Mouse (Mus musculus) frontal cortex, adult 2 months (tissue): Measurements from ENCODE around the gene Ctxn2. TPM values are rescaled to one million over a fixed set of nuclear protein-coding genes. Genes with fewer than 3 reads are reported as not detected.
A peak's percentile ranks its signal among the peaks of the same experiment; 100 is the strongest.
"Not testable (repeated sequence)": the region's sequence is repeated elsewhere in the genome, so short reads cannot be mapped to it uniquely, and the experiment has no call there.

Source experiments
- DNase-seq, 2 experiments: peaks; one replicate each; pipeline ENCODE4 v3.0.0; 2022; ENCODE audit warnings: low spot score in 1 of 2; ENCODE audit errors: extremely low spot score in 1 of 2
- polyA plus RNA-seq: library from polyadenylated mRNA; depleted of rRNA; stranded (reverse); fragments of >200 nt; gene quantifications from 2 replicates; pipeline ENCODE4 v1.2.3, GENCODE M21; 2012; rRNA removed

The Ctxn2 gene
- polyA plus RNA-seq: 5.7 and 6.9 TPM in 2 replicates

DNA sequence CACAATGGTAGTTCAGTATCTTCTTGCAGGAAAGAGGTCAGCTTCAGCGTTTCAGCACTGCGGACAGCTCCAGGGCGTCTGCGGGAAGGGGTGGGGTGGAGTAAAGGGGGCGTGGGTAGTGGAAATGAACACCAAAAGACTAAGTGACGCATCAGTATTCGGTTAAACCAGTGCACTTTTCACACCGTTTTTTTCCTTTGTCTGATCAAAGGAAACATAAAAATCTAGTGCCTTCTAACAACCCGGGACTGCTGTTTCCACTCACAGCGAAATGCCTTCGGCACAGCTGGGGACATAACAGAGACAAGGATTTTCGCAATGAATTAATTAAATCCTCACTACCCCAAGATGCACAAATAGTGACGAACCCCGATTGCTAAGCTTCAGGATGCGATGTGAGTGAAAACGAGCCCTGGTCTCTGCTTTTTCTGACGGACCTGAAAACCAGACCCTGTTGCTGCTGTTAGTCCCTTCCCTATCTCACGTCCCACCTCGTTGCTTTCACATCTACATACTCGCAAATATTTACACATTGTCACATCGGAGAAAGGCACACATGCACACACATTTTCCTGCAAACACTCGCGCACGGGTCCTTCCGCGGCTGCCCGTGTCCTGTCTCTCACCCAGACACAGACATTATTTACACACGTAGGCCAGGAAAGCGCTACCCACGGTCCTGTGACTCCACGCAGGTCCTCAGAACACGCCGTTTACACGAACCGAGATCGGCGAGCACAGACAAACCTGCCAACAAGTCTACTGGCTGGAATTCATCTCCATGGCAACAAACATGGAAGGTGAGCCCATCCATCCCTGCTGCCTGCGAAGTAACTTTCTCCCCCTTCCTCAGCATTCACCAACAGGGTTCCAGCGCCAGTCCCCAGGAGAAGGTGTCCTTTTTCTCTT lies at the start of gene Ctxn2:
Ctxn2 (plus strand) TSS at position 790 of the 909 bp plus-strand sequence.
- DNase-seq: peak; percentile 28 to 52

DNA sequence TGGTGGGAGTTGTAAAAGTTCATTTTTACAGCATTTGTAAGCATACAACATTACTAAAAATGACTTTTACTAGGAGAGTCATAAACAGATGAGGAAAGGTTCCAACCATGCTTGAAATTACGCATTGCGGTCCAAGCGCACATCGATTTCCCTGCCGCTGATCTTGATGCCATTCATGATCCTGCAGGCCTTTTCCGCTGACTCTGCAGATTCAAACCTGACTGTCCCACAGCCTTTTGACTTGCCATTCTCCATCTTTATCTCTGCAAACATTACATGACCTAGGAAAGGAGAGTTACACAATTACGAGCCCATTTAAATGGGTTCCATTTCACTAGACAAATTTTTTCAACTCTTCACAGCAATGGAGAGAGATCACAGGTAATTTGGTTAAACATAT lies 47.7 kb upstream of the Ctxn2 start:
- DNase-seq: no peak

DNA sequence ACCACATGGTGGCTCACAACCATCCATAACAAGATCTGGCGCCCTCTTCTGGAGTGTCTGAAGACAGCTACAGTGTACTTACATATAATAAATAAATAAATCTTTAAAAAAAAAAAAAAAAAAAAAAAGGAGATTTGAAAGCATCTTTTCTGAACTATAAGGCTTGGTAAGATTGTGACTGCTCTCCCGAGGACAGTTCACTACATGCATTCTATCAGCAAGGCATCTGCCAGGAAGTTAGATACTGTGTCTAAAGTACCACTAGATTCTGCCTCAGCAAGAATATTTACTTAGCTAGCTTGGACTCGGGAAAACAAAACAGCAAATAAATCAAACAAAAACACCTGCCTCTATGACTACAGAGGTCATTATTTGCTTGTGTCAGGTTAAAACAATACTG lies 44.4 kb upstream of the Ctxn2 start:
- DNase-seq: not testable (repeated sequence)

DNA sequence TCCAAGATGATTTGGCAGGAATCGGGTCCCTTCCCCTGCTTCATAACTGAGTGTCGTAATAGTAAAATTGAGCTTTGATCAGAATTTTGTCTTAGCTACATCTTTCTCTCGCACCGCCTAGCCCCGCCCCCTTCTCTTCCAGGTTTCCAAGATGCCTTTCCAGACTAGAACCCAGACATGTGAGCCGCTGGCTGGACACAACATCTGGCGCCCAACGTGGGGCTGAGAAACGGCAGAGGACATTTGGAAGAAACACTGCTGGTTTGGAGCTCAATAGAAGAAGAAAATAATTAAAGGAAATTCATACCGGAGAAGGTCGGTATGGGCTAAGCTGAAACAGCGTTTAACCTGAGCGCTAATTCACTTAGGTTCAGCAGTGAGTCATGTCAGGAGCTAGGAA lies 32.0 kb upstream of the Ctxn2 start:
- not testable (repeated sequence) for DNase-seq

DNA sequence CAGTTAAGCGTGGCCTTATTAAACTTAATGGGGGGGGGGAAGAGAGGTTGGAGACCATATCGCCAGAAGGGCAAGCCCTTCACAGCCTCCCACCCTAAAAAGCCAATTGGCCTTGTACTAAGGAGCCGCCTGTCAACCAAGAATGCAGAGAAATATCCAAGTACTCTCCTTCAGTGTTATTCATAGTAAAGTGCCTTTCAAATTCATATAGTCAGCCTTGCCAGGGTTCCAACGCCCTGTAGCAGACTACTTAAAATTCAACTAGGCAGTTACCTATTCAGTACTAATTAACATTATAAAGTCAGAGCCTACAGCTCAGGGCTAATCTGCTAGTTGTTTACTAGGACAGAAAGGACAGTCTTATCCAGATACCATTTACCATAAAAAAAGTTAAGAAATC lies 30.0 kb upstream of the Ctxn2 start:
- DNase-seq: not testable (repeated sequence)

DNA sequence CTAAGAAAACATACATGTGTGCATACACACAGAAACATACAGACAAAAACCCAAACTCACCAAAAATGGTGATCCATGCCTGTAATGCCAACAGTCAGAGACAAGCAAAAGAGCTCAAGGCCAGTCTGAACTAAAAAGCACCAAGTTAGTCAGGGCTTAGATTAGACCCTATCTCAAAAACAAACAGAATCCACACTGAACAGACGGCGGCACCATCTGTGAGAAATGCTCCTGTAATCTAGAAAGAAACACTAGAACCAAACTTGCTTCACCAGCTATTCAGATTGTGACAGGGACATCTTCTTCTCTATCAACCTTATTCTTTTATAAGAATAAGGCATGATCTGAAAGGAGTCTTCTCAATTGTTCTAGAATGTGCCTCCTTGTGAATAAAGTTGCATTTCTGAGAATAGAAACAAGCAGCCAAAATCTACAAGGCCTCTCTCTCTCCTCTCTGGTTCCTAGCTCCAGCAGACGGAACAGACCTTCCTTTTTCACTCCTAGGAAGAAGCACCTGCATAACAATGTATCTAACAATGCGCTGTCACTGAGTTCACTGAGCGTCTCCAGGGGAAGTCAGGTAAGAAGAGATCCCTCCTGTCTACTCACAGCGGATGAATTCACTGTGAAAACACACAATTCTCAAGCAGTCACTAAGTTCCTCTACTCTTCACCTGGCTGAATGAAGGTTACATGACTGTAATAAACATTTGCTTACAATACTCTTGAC lies 16.9 kb upstream of the Ctxn2 start:
- DNase-seq: peak in 1 of 2 experiments; percentile 62

DNA sequence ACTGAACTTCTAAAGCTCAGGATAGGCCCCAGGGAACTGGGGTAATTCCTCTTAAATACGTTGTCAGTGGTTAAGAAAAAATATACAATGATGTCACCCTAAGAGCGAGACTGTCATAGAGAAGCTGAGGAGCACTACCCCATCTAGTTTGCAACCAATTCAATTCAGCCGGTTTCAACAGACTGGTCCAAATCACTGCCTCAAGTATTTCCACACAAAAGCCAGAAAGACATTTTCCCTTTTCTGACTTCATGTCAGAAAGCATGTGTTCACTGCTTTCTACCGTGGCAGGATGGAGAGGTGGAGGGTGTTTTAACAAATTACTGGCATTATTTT lies 14.2 kb upstream of the Ctxn2 start:
- DNase-seq: peak in 1 of 2 experiments; percentile 19

DNA sequence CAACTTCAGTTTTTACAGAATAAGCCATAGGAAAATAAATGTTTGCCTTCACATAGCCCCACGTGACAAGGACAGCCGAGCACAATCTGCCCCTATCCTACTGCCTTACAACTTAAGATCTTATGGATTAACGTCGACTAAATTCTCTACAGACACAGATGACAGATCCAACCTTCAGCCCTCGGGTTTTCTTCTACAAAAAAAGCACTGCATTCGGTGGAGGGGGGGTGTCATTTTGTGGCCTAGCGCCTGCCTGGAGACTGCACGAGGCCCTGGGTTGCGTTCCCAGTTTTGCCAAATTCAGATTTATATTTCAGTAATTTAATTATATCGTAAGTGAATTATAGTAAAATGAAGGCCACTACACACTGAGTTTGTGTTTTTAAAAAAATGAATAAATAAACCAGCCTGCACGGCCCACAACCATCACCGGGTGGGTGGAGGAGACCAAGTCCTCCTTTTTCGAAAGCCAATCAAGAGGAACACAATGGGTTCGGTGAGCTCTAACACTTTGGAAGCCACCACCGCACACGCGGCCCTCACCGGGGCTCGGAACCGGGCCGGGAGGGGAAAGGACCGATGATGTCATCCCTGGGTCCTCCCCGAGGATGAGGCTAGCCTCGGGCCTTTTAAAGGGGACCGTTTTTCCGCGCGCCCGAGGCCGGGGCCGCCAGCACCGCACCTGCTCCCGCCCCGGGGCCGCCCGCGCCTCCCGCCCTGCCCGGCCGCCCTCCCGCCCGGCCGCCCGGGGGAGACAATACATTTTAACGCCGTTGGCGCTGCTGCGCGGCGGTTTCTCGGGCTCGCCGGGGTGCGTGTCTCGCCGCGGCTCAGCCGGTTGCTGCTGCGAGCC lies 13.6 kb upstream of the Ctxn2 start:
- DNase-seq: peak in 1 of 2 experiments; percentile 58

DNA sequence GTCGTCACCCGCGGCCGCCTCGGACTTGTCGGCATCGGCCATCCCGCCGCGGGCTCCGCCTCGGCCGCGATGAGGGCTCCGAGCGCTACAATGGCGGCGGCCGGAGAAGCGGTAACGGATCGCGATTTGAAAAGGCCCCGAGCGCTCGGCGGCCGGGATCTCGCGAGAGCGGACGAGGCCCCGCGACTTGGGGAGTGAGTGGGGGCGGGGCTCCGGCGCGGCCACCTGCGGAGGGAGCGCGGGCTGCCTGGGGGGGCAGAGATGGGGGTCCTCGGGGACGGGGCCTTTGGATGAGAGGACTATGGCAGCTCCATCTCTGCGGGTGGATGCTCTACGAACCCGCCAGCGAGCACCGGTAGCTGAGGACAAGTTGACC lies 13.0 kb upstream of the Ctxn2 start, which contains the start of gene Myef2:
Myef2 (minus strand) TSS at position 185 of the 376 bp plus-strand sequence.
- peak in 1 of 2 experiments; percentile 75 for DNase-seq

DNA sequence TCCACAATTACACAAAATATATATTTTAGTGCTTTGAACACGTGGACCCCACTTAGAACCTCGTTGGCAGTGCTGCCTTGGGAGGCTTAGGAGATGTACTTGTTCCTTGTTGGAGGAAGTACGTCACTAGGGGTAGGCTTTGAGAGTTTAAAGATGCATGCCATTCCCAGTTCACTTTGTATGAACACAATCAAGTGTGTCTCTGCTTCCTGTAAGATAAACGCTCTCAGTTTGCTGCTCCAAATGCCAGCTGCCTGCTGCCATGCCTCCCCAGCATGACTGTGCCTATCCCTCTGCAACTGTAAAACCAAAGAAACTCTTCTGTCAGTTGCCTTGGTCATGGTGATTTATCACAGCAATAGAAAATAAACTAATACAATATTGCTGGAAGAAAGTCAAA lies 10.7 kb upstream of the Ctxn2 start:
- no peak for DNase-seq

DNA sequence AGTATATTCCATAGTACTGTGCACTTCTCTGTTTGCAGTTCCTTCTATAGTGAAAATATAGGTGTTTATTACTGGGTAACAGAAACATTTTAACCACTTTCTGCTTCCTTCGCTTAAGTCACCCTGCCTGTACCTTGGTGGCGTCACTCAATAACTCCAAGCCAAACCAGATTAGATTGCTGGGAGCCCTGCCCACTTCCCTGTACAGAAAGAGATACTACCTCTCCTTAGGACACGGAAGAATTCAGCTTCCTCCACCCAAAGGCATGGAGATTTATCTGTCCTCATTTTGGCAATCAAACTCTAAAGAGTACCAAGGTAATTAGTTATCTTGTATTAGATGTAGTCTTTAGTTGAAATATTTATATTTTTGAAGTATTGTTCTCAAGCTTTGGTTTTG lies 9.7 kb upstream of the Ctxn2 start:
- no peak for DNase-seq

DNA sequence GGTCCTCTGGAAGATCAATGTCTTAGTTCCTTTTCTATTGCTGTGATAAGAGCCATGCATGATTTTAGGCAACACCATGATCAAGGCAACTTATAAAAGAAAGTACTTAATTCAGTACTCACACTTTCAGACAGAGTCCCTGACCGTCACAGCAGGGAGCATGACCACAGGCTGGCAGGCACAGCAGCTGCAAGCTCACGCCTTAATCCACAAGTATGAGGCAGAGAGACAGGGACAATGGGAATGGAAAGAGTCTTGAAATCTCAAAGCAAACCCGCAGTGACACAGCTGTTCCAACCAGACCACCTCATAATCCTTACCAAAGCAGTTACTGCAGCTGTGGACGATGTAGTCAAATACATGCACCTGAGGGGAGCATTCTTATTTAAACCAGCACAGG lies 2.4 kb upstream of the Ctxn2 start:
- no peak for DNase-seq

DNA sequence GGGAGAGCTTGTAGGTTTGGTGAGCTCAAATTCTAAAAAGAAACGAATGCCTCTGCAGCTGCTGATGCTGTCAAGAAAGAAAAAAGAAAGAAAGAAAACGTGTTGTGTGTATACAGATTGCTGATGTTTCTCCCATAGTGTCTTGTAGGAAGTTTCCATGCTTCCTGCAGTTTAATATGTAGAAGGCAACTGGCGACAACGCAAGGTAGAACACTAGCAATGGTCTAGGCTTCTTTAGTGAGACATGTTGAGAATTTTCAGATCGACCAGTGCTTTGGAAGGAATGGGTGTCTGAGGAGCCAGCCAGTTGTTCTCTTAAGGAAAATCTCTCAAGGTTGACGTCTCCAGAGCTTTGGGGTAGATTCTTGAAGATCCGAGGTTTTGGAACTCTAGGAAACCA lies 354 bp downstream of the Ctxn2 start:
- no peak for DNase-seq

DNA sequence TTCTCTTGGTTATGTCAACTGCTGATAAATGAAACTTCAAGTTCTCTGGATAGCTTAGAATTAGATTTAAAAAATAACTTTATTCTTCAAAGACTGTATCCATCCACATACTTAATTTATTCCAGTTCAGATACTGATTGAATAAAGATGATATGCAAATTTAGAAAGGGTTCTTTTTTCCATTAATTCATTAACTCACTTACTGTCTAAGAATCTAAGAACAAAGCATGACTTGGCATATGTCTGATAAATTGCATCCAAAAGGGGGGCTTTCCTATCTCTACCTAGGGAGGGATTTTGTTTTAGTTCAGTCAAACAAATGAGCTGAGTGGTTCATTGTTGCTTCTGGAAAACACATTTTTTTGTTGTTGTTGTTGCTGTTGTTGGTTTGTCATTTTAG lies 5.8 kb downstream of the Ctxn2 start:
- no peak for DNase-seq

DNA sequence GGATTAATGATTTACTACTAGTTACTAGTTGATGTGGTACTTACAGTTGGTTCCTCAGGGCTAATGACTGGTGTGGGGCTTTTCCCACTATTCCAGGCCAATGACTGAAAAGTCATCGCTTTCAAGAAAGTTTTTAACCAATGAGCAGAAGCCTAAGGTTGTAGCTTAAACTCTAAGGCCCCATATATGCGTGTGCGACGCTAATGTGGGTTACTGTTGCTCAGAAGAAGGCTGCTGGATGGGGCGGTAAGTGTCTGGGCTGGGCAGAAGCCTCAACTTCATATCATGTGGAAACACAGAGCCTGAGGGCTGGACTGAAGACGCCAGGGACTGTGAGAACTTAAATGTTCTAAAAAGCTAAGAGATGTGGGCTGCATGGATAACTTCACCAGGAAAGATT lies 15.9 kb downstream of the Ctxn2 start, which contains the start of gene Slc12a1:
Slc12a1 (plus strand) TSS at position 118 of the 400 bp plus-strand sequence.
- DNase-seq: no peak

DNA sequence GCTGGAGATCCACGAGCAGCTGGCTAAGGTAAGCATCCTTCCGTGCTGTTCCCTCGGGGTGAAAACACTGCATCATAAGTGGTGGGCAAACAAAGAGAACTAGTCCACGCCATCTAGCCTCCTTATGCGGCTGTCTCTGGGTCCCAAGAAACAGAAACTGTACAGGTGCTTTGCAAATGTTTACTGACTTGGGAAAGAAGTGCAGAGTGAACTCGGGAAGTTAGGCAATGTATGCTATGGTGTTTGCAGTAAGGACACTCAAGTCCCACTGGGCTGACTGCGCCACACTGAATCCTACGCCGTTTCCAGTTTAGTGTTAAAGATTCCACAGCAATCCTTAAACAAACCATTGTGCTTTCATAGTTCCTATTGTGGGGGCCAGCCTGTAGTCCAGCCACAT lies 17.8 kb downstream of the Ctxn2 start:
- no peak for DNase-seq

DNA sequence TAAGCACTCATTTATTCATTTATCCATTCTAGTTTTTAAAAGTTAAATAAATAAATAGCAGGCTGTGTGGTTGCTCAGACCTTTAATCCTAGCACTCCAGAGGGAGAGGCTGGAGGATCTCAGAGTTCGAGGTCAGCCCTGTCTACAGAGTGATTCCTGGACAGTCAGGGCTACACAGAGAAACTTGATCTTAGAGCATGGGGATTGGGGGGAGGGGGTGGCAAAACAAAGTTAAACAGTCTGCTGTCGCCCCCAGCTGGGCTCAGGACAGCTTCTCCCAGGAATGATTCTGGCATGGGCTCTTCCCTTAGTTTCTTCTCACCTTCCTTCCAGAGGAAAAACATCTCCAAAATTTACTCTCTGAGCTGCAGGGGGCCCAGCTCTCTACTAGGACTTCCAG lies 19.0 kb downstream of the Ctxn2 start:
- no peak for DNase-seq

DNA sequence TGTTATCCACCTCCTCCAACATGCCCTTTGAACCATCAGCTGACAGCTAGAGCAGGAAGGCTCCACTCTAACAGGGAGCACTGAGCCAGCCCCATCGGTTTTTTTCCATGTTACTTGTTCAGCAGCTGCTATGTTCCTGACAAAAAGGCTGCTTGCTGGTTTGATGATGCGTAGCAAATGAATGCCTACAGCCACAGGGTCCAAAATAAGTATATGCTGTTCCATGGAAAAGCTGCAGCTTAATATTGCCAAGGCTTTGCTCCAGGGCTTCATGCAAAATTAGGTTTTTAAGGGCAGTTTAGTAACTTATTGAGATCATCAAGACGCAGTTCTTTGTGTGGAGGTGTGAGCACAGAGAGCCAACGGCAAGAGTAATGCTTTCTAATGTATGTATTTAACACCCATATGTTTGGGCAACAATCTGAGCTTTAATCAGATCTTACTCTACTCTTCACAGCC lies 25.5 kb downstream of the Ctxn2 start:
- DNase-seq: no peak

DNA sequence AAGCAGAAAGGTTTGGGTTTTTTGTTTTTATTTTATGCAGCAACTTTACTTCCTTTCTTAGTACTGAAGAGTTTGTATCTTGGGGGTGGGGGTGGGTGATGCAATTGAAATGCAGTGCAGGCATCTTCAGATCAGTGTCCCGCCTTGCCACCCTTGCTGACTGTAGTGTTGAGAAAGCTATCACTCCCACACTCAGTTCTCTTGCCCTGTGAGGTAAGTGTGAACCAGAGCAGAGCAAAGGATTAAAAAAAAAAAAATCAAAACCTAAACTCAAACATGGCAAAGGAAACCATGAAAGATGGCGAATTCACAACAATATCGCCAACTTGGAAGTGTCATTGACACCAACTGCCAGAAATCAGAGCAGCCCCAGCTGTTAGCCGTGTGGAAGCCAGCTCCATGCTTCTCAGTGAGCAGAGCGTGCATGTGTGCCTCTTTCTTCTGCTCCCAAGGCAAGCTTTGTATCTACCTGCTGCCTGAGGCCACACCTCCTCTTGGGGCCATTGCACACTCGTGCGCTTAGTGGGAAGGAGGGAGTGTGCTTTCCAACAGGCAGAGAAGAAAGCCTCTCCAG lies 41.8 kb downstream of the Ctxn2 start:
- DNase-seq: peak; percentile 23 to 42

DNA sequence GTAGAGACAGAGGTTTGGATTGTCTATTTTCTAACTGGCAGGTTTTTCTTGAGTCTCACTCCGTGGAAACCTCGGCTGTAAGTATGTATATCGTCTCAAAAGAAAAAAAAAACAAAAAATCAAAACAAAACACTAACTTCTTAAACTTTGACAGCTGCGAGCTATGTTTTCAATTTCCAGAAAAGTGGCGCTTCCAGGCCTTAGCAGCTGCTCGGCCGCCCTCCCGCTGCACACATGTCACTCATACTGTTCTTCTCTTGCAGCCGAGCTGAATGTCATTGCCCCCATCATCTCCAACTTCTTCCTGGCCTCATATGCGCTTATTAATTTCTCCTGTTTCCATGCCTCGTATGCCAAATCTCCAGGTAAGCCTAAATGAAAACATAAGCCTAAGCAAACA lies 51.4 kb downstream of the Ctxn2 start:
- no peak for DNase-seq
